10 mouse cellular contexts compared by ENCODE assay signal in the genomic region with DNA sequence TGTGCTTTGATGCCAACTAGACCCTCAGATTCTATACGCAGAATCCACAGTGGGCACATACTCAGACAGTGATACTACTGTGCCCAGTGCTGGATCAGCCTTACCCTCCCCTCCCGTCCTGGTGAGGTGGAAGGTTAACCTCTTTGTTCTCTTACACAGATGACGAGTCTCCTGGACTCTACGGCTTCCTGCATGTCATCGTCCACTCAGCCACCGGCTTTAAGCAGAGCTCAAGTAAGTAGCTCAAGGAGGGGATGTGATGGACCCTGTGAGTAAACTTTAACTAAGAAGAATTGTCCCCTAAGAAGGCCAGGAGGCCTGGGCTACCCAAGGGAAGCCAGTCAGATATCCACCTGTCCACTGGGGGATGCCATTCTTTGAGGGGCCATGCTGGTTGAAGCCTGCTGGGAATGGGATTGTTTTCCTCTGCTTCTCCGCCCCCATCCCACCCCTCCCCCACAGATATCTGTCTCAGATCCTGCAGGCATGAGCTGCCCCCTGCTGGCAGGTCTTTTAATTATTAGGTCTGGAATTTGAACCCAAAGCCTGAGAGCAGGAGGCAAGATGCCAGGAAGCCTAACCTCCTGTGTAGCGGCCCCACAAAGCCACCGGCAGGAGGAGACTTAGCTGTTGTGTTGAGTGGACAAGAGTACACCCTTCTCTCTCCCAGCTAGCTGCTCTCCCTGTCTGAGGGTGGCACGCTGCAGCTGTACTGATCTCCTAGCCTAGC. TPM values are rescaled to one million over a fixed set of nuclear protein-coding genes. Genes with fewer than 3 reads are reported as not detected.
DNase-seq lines count a peak whose midpoint lies in the region; ATAC-seq and TF ChIP-seq lines count a peak whose summit lies in the region.
"Had no signal": no experiment of that assay in that cellular context is flagged by ENCODE, and none has a peak within 500 bp of the region (broad histone marks: within the 10 kb centered on the region; RNA-seq: fewer than 3 reads in every experiment).

No protein-coding gene starts in this region.

- H3K9me3 ChIP-seq in embryonic facial prominence, embryonic 11.5 days (replicated peaks; ENCODE audit: control insufficient read depth, low read length): no peaks in the 10 kb centered on the region
- no peaks in the 10 kb centered on the region for H3K9me3 ChIP-seq in embryonic facial prominence, embryonic 10.5 days
- 0 out of 2 replicates have a peak, but pooled peaks cover 2% of the 10 kb centered on the region for H3K9me3 ChIP-seq in liver, embryonic 11.5 days (ENCODE audit: control insufficient read depth, low read length)
- H3K9me3 ChIP-seq in midbrain, embryonic 16.5 days (replicated peaks; ENCODE audit: control insufficient read depth, low read length, poor library complexity, severe bottlenecking): no peaks in the 10 kb centered on the region
- H3K9me3 ChIP-seq: limb, embryonic 15.5 days had no signal

- no peaks in the 10 kb centered on the region for H3K27me3 ChIP-seq in embryonic facial prominence, embryonic 11.5 days (ENCODE audit: control insufficient read depth, insufficient read depth, low read length)
- no peaks in the 10 kb centered on the region for H3K27me3 ChIP-seq in embryonic facial prominence, embryonic 10.5 days (replicated peaks; ENCODE audit: low read depth, poor library complexity, severe bottlenecking)
- no peaks in the 10 kb centered on the region for H3K27me3 ChIP-seq in liver, adult 2 months (ENCODE audit: control insufficient read depth, insufficient read depth, low read length)
- no peaks in the 10 kb centered on the region for H3K27me3 ChIP-seq in liver, embryonic 11.5 days (replicated peaks; ENCODE audit: control insufficient read depth, insufficient read depth, low read length)
- H3K27me3 ChIP-seq in midbrain, embryonic 16.5 days (ENCODE audit: control insufficient read depth, insufficient read depth, low read depth, low read length): no peaks in the 10 kb centered on the region
- H3K27me3 ChIP-seq: limb, embryonic 15.5 days had no signal

- TF ChIP-seq CTCF in liver, adult 2 months (IDR thresholded peaks at IDR 0.05; ENCODE audit: low read depth, low read length): peak; percentile 47

- no peaks in the 10 kb centered on the region for H3K79me2 ChIP-seq in liver, adult 2 months (ENCODE audit: control insufficient read depth, insufficient read depth, low read length)

- no peak overlapping the region for H3K4me3 ChIP-seq in embryonic facial prominence, embryonic 11.5 days (ENCODE audit: low read depth, low read length)
- H3K4me3 ChIP-seq in embryonic facial prominence, embryonic 10.5 days: no peak overlapping the region
- no peak overlapping the region for H3K4me3 ChIP-seq in liver, adult 2 months (ENCODE audit: insufficient read depth, low read depth, low read length)
- H3K4me3 ChIP-seq in liver, embryonic 11.5 days (ENCODE audit: low read depth, low read length): no peak overlapping the region
- H3K4me3 ChIP-seq in midbrain, embryonic 16.5 days (ENCODE audit: low read depth, low read length): no peak overlapping the region
- H3K4me3 ChIP-seq: limb, embryonic 15.5 days had no signal

- TF ChIP-seq POLR2A in liver, adult 2 months (IDR thresholded peaks at IDR 0.05; ENCODE audit: extremely low read depth, insufficient read depth, low read length): no peak

- no peak for ATAC-seq in embryonic facial prominence, embryonic 11.5 days (replicated peaks; ENCODE audit: insufficient number of reproducible peaks, low FRiP score, low TSS enrichment, low read depth)
- no peak for ATAC-seq in liver, embryonic 11.5 days (replicated peaks; ENCODE audit: low FRiP score)
- 0 out of 2 replicates have a peak, but pooled peaks have one; percentile 9 for ATAC-seq in midbrain, embryonic 16.5 days
- no peak for ATAC-seq in megakaryocyte, adult 5-6 weeks (ENCODE audit: poor library complexity, severe bottlenecking)
- ATAC-seq: activated CD4-positive, CD25-positive, alpha-beta regulatory T cell, adult 4 months had no signal

- no peak overlapping the region for H3K9ac ChIP-seq in embryonic facial prominence, embryonic 11.5 days (replicated peaks; ENCODE audit: low read length)
- H3K9ac ChIP-seq in liver, adult 2 months (ENCODE audit: low read depth, low read length): no peak overlapping the region
- no peak overlapping the region for H3K9ac ChIP-seq in liver, embryonic 11.5 days (ENCODE audit: low read depth, low read length)
- H3K9ac ChIP-seq in midbrain, embryonic 16.5 days (ENCODE audit: low read depth, low read length): no peak overlapping the region
- H3K9ac ChIP-seq: limb, embryonic 15.5 days had no signal

- peaks cover 3% of the 10 kb centered on the region for H3K36me3 ChIP-seq in embryonic facial prominence, embryonic 11.5 days (replicated peaks; ENCODE audit: control insufficient read depth, insufficient read depth, low read depth, low read length)
- peaks cover 100% of the 10 kb centered on the region for H3K36me3 ChIP-seq in embryonic facial prominence, embryonic 10.5 days (replicated peaks)
- H3K36me3 ChIP-seq in liver, adult 2 months (ENCODE audit: control insufficient read depth, insufficient read depth, low read length): peaks cover 16% of the 10 kb centered on the region; the same call in 1 of the 2 replicates
- peaks cover 15% of the 10 kb centered on the region; the same call in 1 of the 2 replicates for H3K36me3 ChIP-seq in liver, embryonic 11.5 days (ENCODE audit: control insufficient read depth, insufficient read depth, low read length)
- H3K36me3 ChIP-seq in midbrain, embryonic 16.5 days (ENCODE audit: control insufficient read depth, insufficient read depth, low read length): peaks cover 37% of the 10 kb centered on the region

- WGBS in embryonic facial prominence, embryonic 11.5 days: 83% methylated on average over 10 of the region's 10 CpGs
- 85% methylated on average over 10 of the region's 10 CpGs for WGBS in embryonic facial prominence, embryonic 10.5 days
- 77% methylated on average over 10 of the region's 10 CpGs for WGBS in liver, adult 2 months
- 91% methylated on average over 10 of the region's 10 CpGs for WGBS in liver, embryonic 11.5 days
- WGBS in midbrain, embryonic 16.5 days: 75% methylated on average over 10 of the region's 10 CpGs

- H3K27ac ChIP-seq in embryonic facial prominence, embryonic 11.5 days (replicated peaks; ENCODE audit: low read depth, low read length): no peak overlapping the region
- no peak overlapping the region for H3K27ac ChIP-seq in embryonic facial prominence, embryonic 10.5 days (replicated peaks)
- H3K27ac ChIP-seq in liver, adult 2 months (replicated peaks; ENCODE audit: insufficient read depth, low read depth, low read length): no peak overlapping the region
- no peak overlapping the region for H3K27ac ChIP-seq in liver, embryonic 11.5 days (ENCODE audit: low read depth, low read length)
- no peak overlapping the region for H3K27ac ChIP-seq in midbrain, embryonic 16.5 days (ENCODE audit: low read length)
- H3K27ac ChIP-seq: limb, embryonic 15.5 days had no signal

- DNase-seq in embryonic facial prominence, embryonic 11.5 days (ENCODE audit: low spot score): peak; percentile 5
- no peak for DNase-seq in embryonic facial prominence, embryonic 10.5 days (ENCODE audit: low spot score)
- DNase-seq in liver, adult 2 months (ENCODE audit: extremely low read depth, low read depth, low spot score): peak; percentile 71
- DNase-seq in liver, embryonic 11.5 days (ENCODE audit: low spot score): no peak
- peak; percentile 36 for DNase-seq in brain, adult 2 months (ENCODE audit: low read depth, low spot score)
- DNase-seq in adrenal gland, postnatal 10 days: no peak

- H3K4me1 ChIP-seq in embryonic facial prominence, embryonic 11.5 days (ENCODE audit: control insufficient read depth, insufficient read depth, low read length): no peaks in the 10 kb centered on the region
- peaks cover 22% of the 10 kb centered on the region for H3K4me1 ChIP-seq in embryonic facial prominence, embryonic 10.5 days
- H3K4me1 ChIP-seq in liver, adult 2 months (ENCODE audit: control insufficient read depth, insufficient read depth, low read length): no peaks in the 10 kb centered on the region
- H3K4me1 ChIP-seq in liver, embryonic 11.5 days (replicated peaks; ENCODE audit: control insufficient read depth, insufficient read depth, low read length): 0 out of 2 replicates have a peak, but pooled peaks cover 3% of the 10 kb centered on the region
- no peaks in the 10 kb centered on the region for H3K4me1 ChIP-seq in midbrain, embryonic 16.5 days (ENCODE audit: control insufficient read depth, insufficient read depth, low read length)
- H3K4me1 ChIP-seq: limb, embryonic 15.5 days had no signal

- no peak overlapping the region for H3K4me2 ChIP-seq in embryonic facial prominence, embryonic 11.5 days (ENCODE audit: low read depth, low read length)
- no peak overlapping the region for H3K4me2 ChIP-seq in liver, embryonic 11.5 days
- no peak overlapping the region for H3K4me2 ChIP-seq in midbrain, embryonic 16.5 days (ENCODE audit: low read length)
- H3K4me2 ChIP-seq: limb, embryonic 15.5 days had no signal

RNA-seq across cellular contexts. Expression of a gene that starts 51.5 kb away (rescaled TPM):
- polyA plus RNA-seq in embryonic facial prominence, embryonic 11.5 days (2014; fragmentation: Nextera tagmentation; extraction: Ambion mirVana): 23.3 and 24.1 TPM in 2 replicates
- 41.9 and 43.3 TPM in 2 replicates for polyA plus RNA-seq in embryonic facial prominence, embryonic 10.5 days (2016; fragmentation: Nextera tagmentation; extraction: Ambion mirVana)
- total RNA-seq in liver, adult 2 months (2014; rRNA removed): 10.3 and 10.8 TPM in 2 replicates
- polyA plus RNA-seq in liver, adult 2 months (2012; rRNA removed): 5.2 and 5.3 TPM in 2 replicates
- 13.3 and 14.3 TPM in 2 replicates for polyA plus RNA-seq in liver, embryonic 11.5 days (2014; fragmentation: Nextera tagmentation; extraction: Ambion mirVana)
- polyA plus RNA-seq in midbrain, embryonic 16.5 days (2015; fragmentation: Nextera tagmentation; extraction: Ambion mirVana): 30.9 and 33.5 TPM in 2 replicates
- total RNA-seq in megakaryocyte, adult 5-6 weeks (2015): 22.4 and 29.4 TPM in 2 replicates
- 26.1 and 29.3 TPM in 2 replicates for total RNA-seq in megakaryocyte, adult 5-6 weeks (2017)
- total RNA-seq in adrenal gland, postnatal 10 days (2021): 10 to 100 TPM; 43.4 to 49.3 TPM

Comparison
In these comparisons a context has a peak if more than half of its experiments do, and no peak if none do; other contexts are left out.
1. DNase-seq: peak in embryonic facial prominence, embryonic 11.5 days (single experiment), liver, adult 2 months (single experiment) and brain, adult 2 months (single experiment); none in embryonic facial prominence, embryonic 10.5 days (single experiment), liver, embryonic 11.5 days (single experiment) and adrenal gland, postnatal 10 days (single experiment).